Mouse (Mus musculus) brain, embryonic 14.5 days (tissue): ENCODE results near the gene Idh2.

Source experiments
- CTCF ChIP-seq: fragments of 200-500 bp; IDR thresholded peaks from 2 replicates; pipeline ENCODE4 v1.5.1; 2012; ENCODE audit warnings: inconsistent platforms, mild to moderate bottlenecking, moderate library complexity, borderline replicate concordance; ENCODE audit not compliant: insufficient read depth, insufficient read length; ENCODE audit errors: extremely low read depth
- POLR2A ChIP-seq: fragments of 200-500 bp; IDR thresholded peaks from 2 replicates; pipeline ENCODE4 v1.6.1; 2012; ENCODE audit warnings: mild to moderate bottlenecking, inconsistent platforms, borderline replicate concordance; ENCODE audit not compliant: poor library complexity, insufficient read depth, insufficient read length, severe bottlenecking; ENCODE audit errors: extremely low read depth

- TF ChIP-seq POLR2A (no peak), CTCF (no peak)
Measured at GRCm38 (mm10) chr7:80073506-80073905, 41.7 kb downstream of the Idh2 start.
